Mouse (Mus musculus) E14TG2a.4 (cell line): ENCODE results near the gene Pfas.

Experiments used
- CTCF ChIP-seq: conservative IDR thresholded peaks from 2 replicates; pipeline ENCODE4 v1.5.1; 2014; ENCODE audit warnings: low read length
- NANOG ChIP-seq: IDR thresholded peaks from 2 replicates; pipeline ENCODE4 v1.6.1; 2014; ENCODE audit warnings: borderline replicate concordance, low read length, mixed read lengths
- POU5F1 ChIP-seq: IDR thresholded peaks from 2 replicates; pipeline ENCODE4 v1.6.1; 2014; ENCODE audit warnings: low read length, borderline replicate concordance

DNA sequence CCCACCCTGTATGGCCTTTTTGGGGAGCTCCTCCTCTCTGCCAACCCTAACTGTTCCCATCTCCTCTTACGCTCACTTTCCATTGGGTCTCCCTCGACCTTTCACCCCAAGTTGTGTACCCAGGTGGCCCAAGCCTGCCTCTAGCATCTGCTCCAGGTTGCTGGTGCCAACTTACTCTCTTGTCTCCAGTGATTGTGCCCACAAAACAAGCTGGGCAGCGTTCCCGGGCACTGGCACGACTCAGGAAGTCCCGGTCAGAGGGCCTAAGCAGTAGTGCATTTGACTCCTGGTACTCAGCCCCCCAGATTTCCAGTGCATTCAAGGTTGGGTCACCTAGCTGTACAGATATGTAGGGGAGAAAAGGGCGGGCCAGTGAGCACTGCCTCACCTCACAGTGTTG lies 15.1 kb downstream of the Pfas start:
- no peak for TF ChIP-seq CTCF
- no peak for TF ChIP-seq POU5F1
- TF ChIP-seq NANOG: no peak
